Mouse (Mus musculus) C2C12 (cell line): ENCODE results near the gene Hcst.

ENCODE experiments used
- CEBPB ChIP-seq: IDR thresholded peaks from one replicate; pipeline ENCODE4 v1.6.1; 2011; ENCODE audit warnings: low read depth, mild to moderate bottlenecking, control low read depth, moderate library complexity
- CTCF ChIP-seq: IDR thresholded peaks from one replicate; pipeline ENCODE4 v1.5.1; 2011; ENCODE audit not compliant: control insufficient read depth, insufficient read depth, insufficient read length
- FOSL1 ChIP-seq: IDR thresholded peaks from one replicate; pipeline ENCODE4 v1.8.0; 2011; ENCODE audit warnings: mild to moderate bottlenecking, low read length; ENCODE audit not compliant: poor library complexity, insufficient read depth, severe bottlenecking
- MAX ChIP-seq: IDR thresholded peaks from one replicate; pipeline ENCODE4 v1.6.1; 2011; ENCODE audit warnings: mild to moderate bottlenecking, control low read depth
- MYOD1 ChIP-seq: IDR thresholded peaks from one replicate; pipeline ENCODE4 v1.6.1; 2011; ENCODE audit warnings: low read depth; ENCODE audit not compliant: control insufficient read depth, insufficient read length
- MYOG ChIP-seq: IDR thresholded peaks from one replicate; pipeline ENCODE4 v1.6.1; 2011; ENCODE audit not compliant: control insufficient read depth, insufficient read length; ENCODE audit errors: extremely low read depth
- USF1 ChIP-seq: IDR thresholded peaks from one replicate; pipeline ENCODE4 v1.6.1; 2011; ENCODE audit warnings: low read depth, mild to moderate bottlenecking, control low read depth, moderate library complexity

GRCm38 (mm10) chr7:30456911-30457628, 37.4 kb upstream of the Hcst start:
- TF ChIP-seq CTCF (no peak), USF1 (no peak), MAX (no peak), MYOG (no peak), CEBPB (no peak), FOSL1 (no peak), MYOD1 (no peak)
